ENCODE assay signal across 28 mouse cellular contexts in the genomic region with DNA sequence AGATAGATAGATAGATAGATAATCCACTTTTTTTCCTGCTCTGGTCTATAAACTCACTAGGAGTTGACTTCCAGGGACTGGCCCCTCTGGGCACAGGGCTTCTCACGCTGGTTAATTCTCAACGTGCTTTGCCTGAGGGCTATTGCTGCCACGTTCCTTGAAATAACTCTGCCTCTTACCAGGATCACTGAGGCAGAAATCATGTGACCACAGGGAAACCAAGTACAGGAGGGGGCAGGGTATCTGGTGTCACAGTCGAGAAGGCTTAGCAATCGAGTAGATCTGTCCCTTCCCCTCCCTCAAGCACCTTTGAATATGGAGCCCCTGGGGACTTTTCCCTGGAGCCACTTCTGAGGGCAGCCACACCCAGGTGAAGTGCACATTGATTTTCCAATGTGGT.
DNase-seq lines count a peak whose midpoint lies in the region; ATAC-seq lines count a peak whose summit lies in the region.
"Had no signal": no experiment of that assay in that cellular context is flagged by ENCODE, and none has a peak within 500 bp of the region (broad histone marks: within the 10 kb centered on the region; RNA-seq: fewer than 3 reads in every experiment).

No protein-coding gene starts in this region.

- H3K4me3 ChIP-seq in kidney, embryonic 14.5 days (ENCODE audit: low read length) = no peak overlapping the region
- H3K4me3 ChIP-seq: embryonic facial prominence, embryonic 10.5 days; embryonic facial prominence, embryonic 13.5 days; erythroblast, embryonic 14.5 days; forebrain, embryonic 12.5 days; forebrain, embryonic 15.5 days; heart, embryonic 12.5 days; heart, embryonic 15.5 days had no signal

- H3K9me3 ChIP-seq in kidney, embryonic 14.5 days (ENCODE audit: control insufficient read depth, low read length) = no peaks in the 10 kb centered on the region
- H3K9me3 ChIP-seq: embryonic facial prominence, embryonic 10.5 days; embryonic facial prominence, embryonic 13.5 days; forebrain, embryonic 12.5 days; forebrain, embryonic 15.5 days; heart, embryonic 12.5 days; heart, embryonic 15.5 days had no signal

- no peaks in the 10 kb centered on the region for H3K36me3 ChIP-seq in kidney, embryonic 14.5 days (ENCODE audit: control insufficient read depth, insufficient read depth, low read length)
- H3K36me3 ChIP-seq: embryonic facial prominence, embryonic 10.5 days; embryonic facial prominence, embryonic 13.5 days; forebrain, embryonic 12.5 days; forebrain, embryonic 15.5 days; G1E; heart, embryonic 12.5 days; heart, embryonic 15.5 days had no signal

- H3K9ac ChIP-seq in kidney, embryonic 14.5 days (ENCODE audit: low read depth, low read length) = no peak overlapping the region
- H3K9ac ChIP-seq: embryonic facial prominence, embryonic 13.5 days; forebrain, embryonic 12.5 days; forebrain, embryonic 15.5 days; heart, embryonic 12.5 days; heart, embryonic 15.5 days; hindbrain, embryonic 14.5 days had no signal

- no peak overlapping the region for H3K4me2 ChIP-seq in kidney, embryonic 14.5 days (replicated peaks; ENCODE audit: low read depth, low read length)
- H3K4me2 ChIP-seq: embryonic facial prominence, embryonic 13.5 days; forebrain, embryonic 12.5 days; forebrain, embryonic 15.5 days; heart, embryonic 12.5 days; heart, embryonic 15.5 days; hindbrain, embryonic 14.5 days had no signal

- H3K27ac ChIP-seq in kidney, embryonic 14.5 days (ENCODE audit: low read depth, low read length) = no peak overlapping the region
- H3K27ac ChIP-seq: embryonic facial prominence, embryonic 10.5 days; embryonic facial prominence, embryonic 13.5 days; forebrain, embryonic 12.5 days; forebrain, embryonic 15.5 days; heart, embryonic 15.5 days; hindbrain, embryonic 14.5 days; hindbrain, postnatal 0 days had no signal

- no peak for DNase-seq in kidney, adult 18-20 months
- peak; percentile 47 for DNase-seq in retina, postnatal 1 day
- DNase-seq in retina, embryonic 14.5 days (ENCODE audit: low spot score) = no peak
- peak; percentile 15 for DNase-seq in Muller cell, postnatal 12 days (ENCODE audit: inconsistent ontology term)
- no peak for DNase-seq in adrenal gland, adult 18-20 months (ENCODE audit: low spot score in 2 of 2)
- DNase-seq: adrenal gland, postnatal 10 days; adrenal gland, postnatal 36 days; cerebellum, adult 18-20 months; cerebellum, adult 9-10 months; embryo, embryonic 11 days; gastrocnemius, postnatal 25 days; heart, adult 18-20 months; heart, postnatal 10 days; heart, postnatal 36 days had no signal

- no peaks in the 10 kb centered on the region for H3K27me3 ChIP-seq in kidney, embryonic 14.5 days (ENCODE audit: control insufficient read depth, insufficient read depth, low read length)
- H3K27me3 ChIP-seq: embryonic facial prominence, embryonic 13.5 days; forebrain, embryonic 12.5 days; forebrain, embryonic 15.5 days; heart, embryonic 12.5 days; heart, embryonic 15.5 days had no signal

- H3K4me1 ChIP-seq in kidney, embryonic 14.5 days (ENCODE audit: control insufficient read depth, insufficient read depth, low read length) = no peaks in the 10 kb centered on the region
- H3K4me1 ChIP-seq: forebrain, embryonic 12.5 days; forebrain, embryonic 15.5 days; heart, embryonic 12.5 days; heart, embryonic 15.5 days had no signal

- 40% methylated on average over 5 of the region's 5 CpGs for WGBS in kidney, embryonic 14.5 days

- 0 out of 2 replicates have a peak, but pooled peaks have one; percentile 20 for ATAC-seq in kidney, embryonic 14.5 days (ENCODE audit: low FRiP score, low TSS enrichment)
- ATAC-seq: activated CD4-positive, CD25-positive, alpha-beta regulatory T cell, adult 4 months; CD4-positive, CD25-positive, alpha-beta regulatory T cell, adult 4 months; forebrain, embryonic 15.5 days; hindbrain, postnatal 0 days; inflammation-experienced regulatory T-cells, adult 6 months had no signal

Comparison
In these comparisons a context has a peak if more than half of its experiments do, and no peak if none do; other contexts are left out.
1. DNase-seq: peak in retina, postnatal 1 day (single experiment) and Muller cell, postnatal 12 days (single experiment); none in kidney, adult 18-20 months (single experiment), retina, embryonic 14.5 days (single experiment) and adrenal gland, adult 18-20 months (0 of 2).